Mouse (Mus musculus): ENCODE measurements around the gene Omp. TPM values are rescaled to one million over a fixed set of nuclear protein-coding genes. Genes with fewer than 3 reads are reported as not detected.

Gene Omp
- total and polyA plus RNA-seq, 3 experiments: 0.22 TPM; not detected in 2

GRCm38 (mm10) chr7:98121673-98122072 is 23.6 kb downstream of the Omp start:
- Histone ChIP-seq H3K36me3 (replicated peaks) (no peaks in the 10 kb centered on the region), H3K27me3 (ENCODE audit: insufficient read depth, low read length) (peaks cover 39% of the 10 kb centered on the region), H3K9me3 (replicated peaks) (no peaks in the 10 kb centered on the region), H3K4me3 (ENCODE audit: low read depth, low read length) (no peak overlapping the region), H3K4me1 (ENCODE audit: insufficient read depth, low read depth, low read length) (peaks cover 5% of the 10 kb centered on the region)
- TF ChIP-seq POLR2AphosphoS5 (IDR thresholded peaks at IDR 0.05; ENCODE audit: insufficient replicate concordance, low read depth, low read length): no peak
- TF ChIP-seq CTCF (IDR thresholded peaks at IDR 0.05; ENCODE audit: low read depth, low read length): no peak
- no peak for TF ChIP-seq TAL1 (conservative IDR thresholded peaks at IDR 0.05; ENCODE audit: low read depth, low read length)
- TF ChIP-seq GATA2 (IDR thresholded peaks at IDR 0.05; ENCODE audit: borderline replicate concordance, low read depth, low read length): no peak
- no peak for TF ChIP-seq GATA1 (IDR thresholded peaks at IDR 0.05; ENCODE audit: borderline replicate concordance, low read length)
- DNase-seq (ENCODE audit: low spot score) (no peak), ATAC-seq (ENCODE audit: extremely low read depth, insufficient number of reproducible peaks, low FRiP score, poor library complexity, severe bottlenecking) (no peak)

GRCm38 (mm10) chr7:98121241-98121640 is 24.1 kb downstream of the Omp start:
- Histone ChIP-seq H3K9me3 (replicated peaks) (no peaks in the 10 kb centered on the region), H3K36me3 (replicated peaks) (no peaks in the 10 kb centered on the region), H3K4me1 (ENCODE audit: insufficient read depth, low read depth, low read length) (peaks cover 5% of the 10 kb centered on the region), H3K4me3 (ENCODE audit: low read depth, low read length) (no peak overlapping the region), H3K27me3 (ENCODE audit: insufficient read depth, low read length) (peaks cover 43% of the 10 kb centered on the region)
- DNase-seq (ENCODE audit: low spot score): no peak
- TF ChIP-seq GATA2 (IDR thresholded peaks at IDR 0.05; ENCODE audit: borderline replicate concordance, low read depth, low read length): no peak
- TF ChIP-seq TAL1 (conservative IDR thresholded peaks at IDR 0.05; ENCODE audit: low read depth, low read length): no peak
- TF ChIP-seq GATA1 (IDR thresholded peaks at IDR 0.05; ENCODE audit: borderline replicate concordance, low read length): no peak
- no peak for TF ChIP-seq CTCF (IDR thresholded peaks at IDR 0.05; ENCODE audit: low read depth, low read length)
- no peak for TF ChIP-seq POLR2AphosphoS5 (IDR thresholded peaks at IDR 0.05; ENCODE audit: insufficient replicate concordance, low read depth, low read length)
- ATAC-seq (ENCODE audit: extremely low read depth, insufficient number of reproducible peaks, low FRiP score, poor library complexity, severe bottlenecking): no peak

- no peaks in the 10 kb centered on the region for H3K9me3 ChIP-seq (replicated peaks)
- TF ChIP-seq CTCF (IDR thresholded peaks at IDR 0.05; ENCODE audit: low read depth, low read length): peak; percentile 69
- TF ChIP-seq TAL1 (conservative IDR thresholded peaks at IDR 0.05; ENCODE audit: low read depth, low read length): no peak
- DNase-seq (ENCODE audit: low spot score) (peak; percentile 77), ATAC-seq (ENCODE audit: extremely low read depth, insufficient number of reproducible peaks, low FRiP score, poor library complexity, severe bottlenecking) (no peak)
- no peaks in the 10 kb centered on the region for H3K36me3 ChIP-seq (replicated peaks)
- H3K27me3 ChIP-seq (ENCODE audit: insufficient read depth, low read length): peaks cover 42% of the 10 kb centered on the region
- no peak overlapping the region; the same call in 1 of the 2 replicates for H3K4me3 ChIP-seq (ENCODE audit: low read depth, low read length)
- peaks cover 5% of the 10 kb centered on the region for H3K4me1 ChIP-seq (ENCODE audit: insufficient read depth, low read depth, low read length)
Measured at GRCm38 (mm10) chr7:98120325-98120724, 25.0 kb downstream of the Omp start.

GRCm38 (mm10) chr7:98119961-98120232 is 25.4 kb downstream of the Omp start:
- Histone ChIP-seq H3K4me3 (ENCODE audit: low read depth, low read length) (no peak overlapping the region), H3K27me3 (ENCODE audit: insufficient read depth, low read length) (peaks cover 38% of the 10 kb centered on the region), H3K36me3 (replicated peaks) (no peaks in the 10 kb centered on the region), H3K9me3 (replicated peaks) (no peaks in the 10 kb centered on the region), H3K4me1 (ENCODE audit: insufficient read depth, low read depth, low read length) (peaks cover 5% of the 10 kb centered on the region)
- ATAC-seq (ENCODE audit: extremely low read depth, insufficient number of reproducible peaks, low FRiP score, poor library complexity, severe bottlenecking): no peak
- DNase-seq (ENCODE audit: low spot score): no peak
- TF ChIP-seq GATA2 (IDR thresholded peaks at IDR 0.05; ENCODE audit: borderline replicate concordance, low read depth, low read length): no peak
- no peak for TF ChIP-seq POLR2AphosphoS5 (IDR thresholded peaks at IDR 0.05; ENCODE audit: insufficient replicate concordance, low read depth, low read length)
- no peak for TF ChIP-seq CTCF (IDR thresholded peaks at IDR 0.05; ENCODE audit: low read depth, low read length)
- no peak for TF ChIP-seq GATA1 (IDR thresholded peaks at IDR 0.05; ENCODE audit: borderline replicate concordance, low read length)

- Histone ChIP-seq H3K27me3 (ENCODE audit: insufficient read depth, low read length) (peaks cover 37% of the 10 kb centered on the region), H3K9me3 (replicated peaks) (no peaks in the 10 kb centered on the region), H3K4me3 (ENCODE audit: low read depth, low read length) (no peak within 1 kb of the TSS; the same call in 1 of the 2 replicates), H3K36me3 (replicated peaks) (no peaks in the 10 kb centered on the region), H3K4me1 (ENCODE audit: insufficient read depth, low read depth, low read length) (peaks cover 5% of the 10 kb centered on the region)
- DNase-seq (ENCODE audit: low spot score) (no peak), ATAC-seq (ENCODE audit: extremely low read depth, insufficient number of reproducible peaks, low FRiP score, poor library complexity, severe bottlenecking) (no peak)
- no peak for TF ChIP-seq GATA1 (IDR thresholded peaks at IDR 0.05; ENCODE audit: borderline replicate concordance, low read length)
- no peak for TF ChIP-seq POLR2AphosphoS5 (IDR thresholded peaks at IDR 0.05; ENCODE audit: insufficient replicate concordance, low read depth, low read length)
- no peak for TF ChIP-seq GATA2 (IDR thresholded peaks at IDR 0.05; ENCODE audit: borderline replicate concordance, low read depth, low read length)
Measured at GRCm38 (mm10) chr7:98119179-98119960, 25.9 kb downstream of the Omp start, which contains the start of gene Myo7a. Gene Myo7a (minus strand): TSS chr7:98119524.

- H3K4me3 ChIP-seq (ENCODE audit: low read depth, low read length): no peak overlapping the region
- no peak for TF ChIP-seq CTCF (IDR thresholded peaks at IDR 0.05; ENCODE audit: low read depth, low read length)
- no peak for TF ChIP-seq GATA2 (IDR thresholded peaks at IDR 0.05; ENCODE audit: borderline replicate concordance, low read depth, low read length)
- no peak for TF ChIP-seq POLR2AphosphoS5 (IDR thresholded peaks at IDR 0.05; ENCODE audit: insufficient replicate concordance, low read depth, low read length)
- TF ChIP-seq GATA1 (IDR thresholded peaks at IDR 0.05; ENCODE audit: borderline replicate concordance, low read length): no peak
- TF ChIP-seq TAL1 (conservative IDR thresholded peaks at IDR 0.05; ENCODE audit: low read depth, low read length): no peak
- peaks cover 35% of the 10 kb centered on the region for H3K27me3 ChIP-seq (ENCODE audit: insufficient read depth, low read length)
- ATAC-seq (ENCODE audit: extremely low read depth, insufficient number of reproducible peaks, low FRiP score, poor library complexity, severe bottlenecking) (no peak), DNase-seq (ENCODE audit: low spot score) (no peak)
- H3K36me3 ChIP-seq (replicated peaks): no peaks in the 10 kb centered on the region
- H3K9me3 ChIP-seq (replicated peaks): no peaks in the 10 kb centered on the region
- H3K4me1 ChIP-seq (ENCODE audit: insufficient read depth, low read depth, low read length): peaks cover 5% of the 10 kb centered on the region
Measured at GRCm38 (mm10) chr7:98117012-98117660, 28.2 kb downstream of the Omp start.
